Mouse (Mus musculus) kidney, adult 18-20 months (tissue): ENCODE measurements around the gene Fbxl17.

Experiments
- DNase-seq: peaks from one replicate; pipeline ENCODE4 v3.0.0; 2021

The Fbxl17 gene

DNA sequence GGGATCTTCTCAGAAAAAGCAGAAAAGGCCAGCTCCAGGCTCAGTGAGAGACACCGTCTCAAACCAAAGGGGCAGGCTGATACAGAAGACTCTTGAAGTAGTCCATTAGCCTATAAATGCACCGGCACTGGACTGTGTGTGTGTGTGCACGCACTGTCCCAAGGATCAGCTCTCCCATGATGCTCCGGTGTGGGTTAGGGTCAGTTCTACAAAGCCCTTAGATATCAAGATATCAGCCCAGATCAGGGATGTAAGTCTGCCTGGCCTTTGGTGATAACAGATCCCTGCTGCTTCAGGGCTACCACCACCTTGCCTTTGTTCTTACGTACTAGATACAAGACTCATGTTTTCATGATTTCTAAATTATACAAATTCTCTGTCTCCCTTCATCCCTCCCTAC lies 294.5 kb downstream of the Fbxl17 start:
- no peak for DNase-seq

DNA sequence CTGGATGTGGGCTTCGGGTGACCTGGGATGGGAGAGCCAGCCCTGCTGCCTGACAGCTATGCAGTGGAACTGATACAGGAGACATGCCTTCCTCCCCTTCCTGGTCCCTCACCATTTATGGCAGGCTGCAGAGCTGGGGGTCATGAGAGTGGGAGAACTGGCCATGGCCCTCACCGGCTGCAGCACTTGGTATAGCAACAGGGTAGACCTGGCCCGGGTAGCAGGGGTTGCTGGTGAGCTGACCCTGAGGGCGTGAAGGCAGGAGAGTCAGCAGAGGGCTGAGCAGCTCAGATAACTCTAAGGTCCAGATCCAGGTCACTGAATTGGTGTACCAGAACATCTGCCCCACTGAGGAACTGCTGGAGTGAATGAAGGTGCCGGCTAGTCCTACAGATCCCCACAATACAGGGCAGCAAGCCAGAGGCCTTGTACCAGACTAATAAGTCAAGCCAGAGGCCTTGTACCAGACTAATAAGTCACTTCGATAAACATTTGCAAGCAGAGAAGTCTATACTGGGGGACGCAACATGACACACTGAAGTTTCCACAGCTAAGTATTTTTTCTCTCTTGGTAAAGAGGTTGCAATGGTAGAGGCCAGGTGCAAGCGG lies 296.1 kb downstream of the Fbxl17 start:
- DNase-seq, result no peak

DNA sequence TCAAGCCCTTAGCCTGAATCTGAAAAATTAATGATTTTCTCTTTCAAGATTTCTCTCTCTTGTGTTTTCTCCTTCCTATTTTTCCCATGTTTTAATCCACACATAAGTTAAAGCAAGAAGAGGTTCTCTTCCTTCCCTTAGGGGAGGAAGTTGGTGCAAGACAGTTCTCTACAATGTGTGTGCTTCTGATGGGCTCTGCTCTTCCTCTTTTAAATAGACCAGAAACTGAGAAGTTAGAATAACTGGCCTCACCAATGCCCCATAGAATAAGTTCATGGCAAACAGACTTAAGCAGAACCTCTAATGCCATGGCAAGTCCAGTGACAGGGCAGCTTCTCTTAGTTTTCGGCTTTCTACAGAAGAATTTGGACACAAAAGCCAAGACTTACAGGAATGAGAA lies 301.1 kb downstream of the Fbxl17 start:
- no peak for DNase-seq

DNA sequence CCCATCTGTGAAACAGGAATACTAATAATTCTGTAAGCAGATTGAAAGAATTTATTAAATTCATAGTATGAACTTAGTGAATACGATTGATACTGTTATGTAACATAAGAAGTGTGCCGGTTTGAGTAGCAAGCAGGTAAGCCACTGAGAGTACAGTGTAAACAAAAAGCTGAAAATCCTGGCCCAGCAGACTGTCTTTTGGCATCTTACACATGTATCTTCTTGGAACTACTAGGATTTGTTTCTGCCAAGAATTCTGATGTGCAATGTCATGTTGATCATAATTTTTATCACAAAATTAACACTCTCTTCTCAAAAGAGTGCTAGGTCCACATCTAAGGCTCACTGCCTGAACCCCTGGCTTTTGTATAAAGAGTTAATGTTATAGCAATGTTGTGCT lies 304.3 kb downstream of the Fbxl17 start:
- DNase-seq, result no peak

DNA sequence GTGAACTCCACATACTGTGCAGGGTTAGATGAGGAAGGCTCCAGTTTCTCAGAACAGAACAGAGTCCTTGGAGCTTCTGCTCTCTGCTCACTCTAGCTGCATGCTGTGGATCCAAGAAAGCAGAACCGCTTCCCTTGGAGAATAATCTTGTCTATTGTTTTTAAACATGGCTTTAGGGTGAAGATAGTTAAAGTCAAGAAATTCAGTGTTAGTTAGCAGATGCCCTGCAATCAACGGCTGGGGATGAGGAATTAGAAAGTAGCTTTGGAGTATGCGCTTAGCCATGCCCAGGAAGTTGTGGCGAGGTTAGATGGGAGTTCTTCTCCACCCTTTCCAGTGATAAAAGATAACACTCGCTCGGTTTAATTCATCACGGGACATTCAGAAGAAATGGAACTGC lies 306.6 kb downstream of the Fbxl17 start:
- DNase-seq, result no peak

DNA sequence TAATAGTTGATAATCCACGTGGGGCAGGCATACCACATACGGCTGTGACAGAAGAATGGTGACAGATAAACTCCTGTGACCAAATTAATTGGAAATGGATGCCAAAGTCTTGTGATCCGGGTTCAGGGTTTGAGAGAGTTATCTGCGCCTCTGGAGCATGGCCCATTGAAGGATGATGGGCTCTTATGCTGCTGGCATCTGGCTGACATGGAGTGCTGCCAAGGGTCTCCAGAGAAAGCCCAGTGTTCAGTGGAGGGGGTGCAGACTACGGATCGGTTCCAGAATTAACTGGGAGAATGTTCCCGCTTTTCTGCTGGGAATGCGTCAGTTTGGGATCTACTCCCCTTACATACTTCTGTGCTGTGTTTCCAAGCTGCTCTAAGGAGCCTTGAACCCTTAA lies 308.5 kb downstream of the Fbxl17 start:
- no peak for DNase-seq

DNA sequence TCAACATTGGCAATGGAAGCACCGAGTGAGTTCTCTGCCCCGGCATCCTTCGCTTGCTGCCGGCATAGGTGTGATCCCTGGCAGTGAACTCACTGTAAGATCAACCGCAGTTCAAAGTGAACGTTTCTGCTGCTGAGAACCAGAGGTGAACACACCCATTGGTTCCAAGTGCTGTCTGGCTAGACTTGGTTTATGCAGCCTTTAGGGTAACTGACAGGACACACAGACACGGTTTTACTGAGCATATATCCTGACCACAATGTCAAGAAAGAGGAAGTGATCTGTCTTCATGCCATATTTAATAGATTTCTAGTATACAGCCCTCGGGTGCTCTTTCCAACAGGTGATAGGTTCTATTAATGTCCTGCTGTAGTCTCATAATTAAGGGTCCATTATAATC lies 310.5 kb downstream of the Fbxl17 start:
- DNase-seq, result no peak

DNA sequence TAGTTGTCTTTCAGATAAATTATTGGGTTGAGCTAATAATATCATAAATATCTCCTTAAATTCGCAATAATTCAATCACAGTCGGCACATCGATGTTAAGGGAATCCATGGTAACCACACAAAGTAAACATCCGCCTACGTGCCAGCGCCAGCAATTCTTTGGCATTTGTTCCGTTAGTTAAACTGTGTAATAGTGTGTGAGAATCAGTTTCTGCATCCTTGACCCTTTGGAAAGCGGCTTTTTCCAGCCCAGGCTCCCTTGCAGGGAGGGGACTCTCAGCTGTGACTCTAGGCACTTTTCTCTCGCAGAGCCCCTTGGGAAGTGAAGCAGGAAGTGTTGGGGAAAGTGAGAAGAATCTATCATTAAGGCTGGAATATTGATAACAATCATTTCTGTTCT lies 314.3 kb downstream of the Fbxl17 start:
- no peak for DNase-seq

DNA sequence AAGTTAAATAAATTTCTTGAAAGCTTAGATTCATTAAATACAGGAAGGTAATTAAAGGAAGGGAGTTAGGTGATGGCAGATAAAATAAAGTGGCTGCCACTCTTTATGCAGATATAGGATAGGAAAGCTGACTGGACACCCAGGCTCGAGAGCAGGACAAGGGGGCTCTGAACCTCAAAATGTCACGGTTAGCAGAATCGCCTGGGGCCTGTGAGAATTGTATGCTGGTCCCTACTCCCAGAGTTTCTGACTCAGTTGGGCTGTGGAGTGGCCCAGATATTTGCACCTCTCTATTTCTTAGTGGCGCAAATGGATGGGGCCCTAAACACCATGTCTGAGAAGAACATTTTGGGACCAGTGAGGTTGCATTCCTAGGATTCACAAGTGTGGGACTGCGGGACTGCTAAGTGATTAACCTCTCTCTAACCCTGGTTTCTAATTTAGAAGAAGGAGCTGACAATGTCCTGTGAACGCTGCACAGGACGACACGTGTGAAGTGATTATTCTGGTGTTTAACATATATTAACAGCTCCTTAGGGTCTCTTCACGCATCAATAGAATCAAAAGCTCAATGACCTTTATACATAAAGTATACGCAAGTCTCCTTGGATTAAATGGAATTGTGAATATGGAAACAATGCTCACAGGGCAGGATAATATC lies 314.8 kb downstream of the Fbxl17 start:
- no peak for DNase-seq

DNA sequence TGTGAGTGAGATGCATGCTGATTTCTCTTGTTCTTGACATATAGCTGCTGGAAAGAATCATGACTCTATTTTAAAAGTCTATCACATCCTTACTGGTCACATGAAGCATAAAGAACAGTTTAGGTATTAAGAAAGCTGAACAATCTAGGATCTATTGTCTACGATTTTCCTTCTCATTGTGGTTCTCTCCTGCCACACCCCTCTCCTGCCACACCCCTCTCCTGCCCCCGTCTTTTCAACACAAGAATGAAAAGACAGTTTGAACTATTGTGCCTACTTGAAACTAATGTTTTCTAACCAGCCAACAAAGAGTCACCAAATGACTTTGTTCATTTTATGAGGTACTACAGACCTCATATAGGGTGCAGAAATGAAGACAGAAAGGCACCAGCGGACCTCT lies 316.4 kb downstream of the Fbxl17 start:
- no peak for DNase-seq

DNA sequence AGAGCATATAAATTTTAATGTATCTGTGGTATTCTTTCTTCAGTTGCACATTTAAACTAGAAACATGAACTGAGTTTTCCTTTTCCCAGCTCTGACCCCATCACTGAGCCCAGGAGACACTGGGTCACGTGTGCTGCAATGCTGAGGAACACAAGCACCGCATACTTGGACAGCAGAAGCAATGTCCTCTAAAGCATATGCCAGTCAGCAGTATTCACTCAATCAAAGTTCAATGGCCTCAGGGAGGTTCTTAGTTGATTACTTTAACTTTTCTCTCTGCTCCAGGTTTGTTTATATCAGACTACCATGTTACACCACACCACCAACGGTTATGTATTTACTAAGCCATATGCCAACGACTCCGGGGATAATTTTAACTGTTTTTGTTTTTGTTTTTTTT lies 318.2 kb downstream of the Fbxl17 start:
- DNase-seq, result no peak

DNA sequence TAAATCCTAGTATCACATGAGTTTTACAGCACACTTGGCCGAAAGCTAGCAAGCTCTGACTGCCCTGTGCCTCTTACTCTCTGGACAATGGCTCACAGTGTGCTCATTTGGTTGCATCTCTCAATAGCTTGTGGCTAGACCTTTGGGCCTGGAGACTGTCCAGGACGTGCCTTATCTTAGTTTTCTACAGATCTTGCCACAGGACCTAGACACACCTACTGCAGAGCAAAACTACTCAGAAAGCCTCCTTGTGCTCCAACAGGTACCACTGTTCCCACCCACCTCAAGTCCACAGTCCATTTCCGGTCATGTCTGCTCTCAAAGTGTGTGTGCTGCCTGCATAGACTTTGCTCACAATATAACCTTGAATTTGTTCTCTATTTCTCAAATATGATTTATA lies 319.8 kb downstream of the Fbxl17 start:
- no peak for DNase-seq

DNA sequence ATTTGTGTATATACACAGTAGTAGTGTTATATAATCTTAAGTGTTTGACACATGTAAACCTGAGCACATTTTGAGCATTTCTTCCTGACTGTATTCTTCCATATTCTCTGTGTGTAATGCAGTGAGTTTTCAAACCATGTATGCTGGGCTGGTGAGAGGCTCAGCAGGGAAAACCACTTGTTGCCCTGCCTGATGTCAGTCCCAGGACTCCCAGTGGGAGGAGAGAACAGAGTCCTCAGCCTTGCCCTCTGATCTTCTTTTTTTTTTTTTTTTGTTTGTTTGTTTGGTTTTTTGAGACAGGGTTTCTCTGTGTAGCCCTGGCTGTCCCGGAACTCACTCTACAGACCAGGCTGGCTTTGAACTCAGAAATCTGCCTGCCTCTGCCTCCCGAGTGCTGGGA lies 321.5 kb downstream of the Fbxl17 start:
- no peak for DNase-seq

DNA sequence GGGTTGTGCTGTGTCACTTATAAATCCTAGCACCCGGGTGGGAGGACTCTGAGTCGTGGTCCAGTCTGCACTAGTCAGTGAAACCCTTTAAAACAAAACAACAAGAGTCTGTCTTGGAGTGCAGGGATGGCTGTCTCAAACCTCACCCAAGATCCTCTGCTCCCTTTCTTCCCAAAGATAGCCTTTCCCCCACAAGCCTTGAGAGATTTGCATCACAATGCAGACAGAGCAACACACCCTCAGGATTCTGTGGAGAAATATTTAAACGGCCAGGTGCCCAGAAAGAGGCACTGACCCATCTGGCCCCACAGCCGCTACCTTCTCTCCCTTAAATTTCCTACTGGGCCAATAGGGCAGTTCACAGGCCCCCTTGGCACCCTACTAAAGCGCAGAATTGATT lies 323.4 kb downstream of the Fbxl17 start:
- DNase-seq, result no peak

DNA sequence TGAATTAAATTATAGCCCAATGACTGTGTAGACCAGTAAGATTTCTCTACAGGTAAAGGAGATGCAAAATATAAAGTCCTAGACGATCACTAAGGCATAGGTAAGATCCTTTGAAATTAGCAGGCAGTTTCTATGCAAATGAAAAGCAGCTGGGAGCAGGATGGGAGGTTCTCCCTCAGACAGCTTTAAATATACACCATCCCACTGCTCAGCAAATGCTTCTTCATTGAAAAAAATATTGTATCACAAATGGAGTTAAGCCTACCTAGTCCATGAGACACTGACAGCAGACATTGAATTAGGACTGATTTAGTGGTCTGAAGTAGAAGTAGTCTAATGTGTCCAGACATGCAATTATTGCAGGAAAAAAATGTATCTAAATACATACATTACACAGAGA lies 327.1 kb downstream of the Fbxl17 start:
- no peak for DNase-seq

DNA sequence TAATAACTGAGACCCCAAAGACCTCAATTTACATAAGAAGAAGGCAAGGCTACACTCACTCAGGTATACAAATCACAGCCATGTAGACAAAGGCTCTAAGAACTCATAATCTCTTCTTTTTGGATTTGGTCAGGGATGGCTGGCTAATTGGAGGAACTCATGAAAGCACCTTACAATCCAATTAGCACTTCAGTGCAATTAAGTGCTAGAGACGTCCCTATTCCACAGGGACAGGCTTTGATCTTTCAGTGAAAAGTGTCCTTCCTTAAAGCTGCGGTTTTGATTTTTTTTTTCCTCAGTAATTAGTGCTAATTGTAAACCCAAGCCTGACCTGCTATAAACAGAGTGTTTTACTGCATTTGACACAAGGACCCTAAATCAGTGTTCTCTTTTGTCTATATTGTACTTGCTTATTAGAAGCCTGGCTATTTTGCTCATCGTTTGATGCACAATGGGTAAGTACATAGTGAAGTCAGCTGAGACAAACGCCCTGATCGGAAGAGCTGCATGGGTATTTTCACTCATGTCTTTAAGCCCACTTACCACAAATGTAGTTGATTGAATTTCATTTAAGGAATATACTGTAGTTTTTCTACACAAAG lies 327.8 kb downstream of the Fbxl17 start:
- no peak for DNase-seq

DNA sequence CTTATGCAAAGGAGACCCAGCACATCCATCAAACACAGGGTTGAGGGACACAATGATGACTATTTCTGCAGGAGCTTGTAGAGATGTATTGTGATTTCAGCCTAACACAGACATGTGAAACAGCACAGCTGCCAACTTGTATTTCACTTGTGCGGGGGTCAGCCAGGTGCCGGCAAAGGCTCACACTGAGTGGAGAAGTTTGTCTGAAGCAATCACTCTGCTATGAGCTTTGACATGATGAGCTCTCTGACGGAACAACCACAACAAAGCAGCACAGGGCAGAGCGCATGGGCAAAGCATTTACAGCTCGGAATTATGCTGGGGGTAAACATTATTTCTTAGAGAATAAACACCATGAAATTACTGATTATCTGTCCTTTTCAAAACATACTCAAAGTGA lies 328.6 kb downstream of the Fbxl17 start:
- no peak for DNase-seq

DNA sequence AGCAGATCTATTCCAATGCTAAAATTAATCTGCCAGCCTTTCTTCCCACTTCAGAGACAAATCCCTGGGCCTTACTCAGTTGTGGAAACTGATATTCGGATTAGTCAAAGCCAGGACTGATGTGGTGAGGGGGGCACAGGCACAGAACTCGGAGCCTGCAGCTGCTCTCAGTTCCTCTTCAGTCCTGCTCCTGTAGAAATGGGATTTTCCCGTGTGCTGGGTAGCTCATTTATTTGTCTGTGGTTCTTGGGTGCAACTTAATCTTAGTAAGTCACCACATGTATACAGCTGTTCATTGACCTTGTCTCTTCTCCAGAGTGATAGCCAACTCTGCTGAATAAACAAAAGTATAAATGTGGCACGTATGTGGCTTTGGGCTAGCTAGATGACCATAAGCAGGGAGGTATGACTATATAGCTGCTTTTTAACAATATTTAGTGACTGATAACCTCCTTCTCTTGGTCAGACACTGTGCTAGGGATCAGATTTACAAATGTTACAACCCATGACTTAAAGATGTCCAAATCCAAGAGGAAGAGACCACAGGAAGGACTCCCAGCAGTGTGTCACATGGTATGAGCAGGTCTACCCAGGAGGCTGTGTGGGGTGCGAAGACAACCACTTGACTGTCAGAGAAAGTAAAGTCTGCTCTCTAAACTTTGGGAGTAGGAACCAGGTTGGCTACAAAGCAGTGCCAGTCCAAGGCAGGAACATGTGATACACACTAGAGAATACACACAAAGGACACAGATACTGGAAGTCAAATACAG lies 331.6 kb downstream of the Fbxl17 start:
- DNase-seq, result no peak

DNA sequence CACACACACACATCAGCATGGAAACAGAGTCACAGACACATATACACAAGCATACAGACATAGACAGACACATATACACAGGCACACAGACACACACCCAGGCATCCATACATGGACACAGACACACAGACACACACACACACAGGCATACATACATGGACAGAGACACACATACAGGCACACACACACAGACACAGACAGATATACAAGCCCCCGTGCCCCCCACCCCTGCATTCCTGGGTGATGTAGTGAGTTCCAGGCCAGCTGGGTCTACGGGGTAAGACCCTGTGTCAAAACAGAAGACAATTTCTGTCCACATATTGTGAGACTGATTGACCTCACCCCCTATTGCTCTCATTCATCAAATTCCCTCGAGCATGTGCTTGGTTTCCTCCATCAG lies 332.6 kb downstream of the Fbxl17 start:
- DNase-seq, result no peak

DNA sequence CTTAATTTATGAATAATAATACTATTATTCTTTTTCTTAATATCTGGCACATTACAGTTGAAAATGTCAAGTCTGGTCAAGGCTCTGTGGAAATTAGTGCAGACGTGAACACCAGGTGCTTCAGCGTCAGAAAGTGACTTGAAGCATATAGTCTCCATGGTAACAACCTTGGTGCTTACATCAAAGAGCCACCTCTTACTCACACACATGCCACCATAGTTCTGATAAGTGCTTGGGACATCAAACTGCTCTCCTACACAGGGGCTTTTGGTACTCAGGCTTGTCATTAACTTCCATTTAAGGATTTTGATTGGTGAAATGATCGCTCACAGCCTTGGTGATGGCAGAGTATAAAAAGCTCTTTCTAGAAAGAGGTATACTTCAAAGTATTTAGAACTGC lies 333.1 kb downstream of the Fbxl17 start:
- no peak for DNase-seq

DNA sequence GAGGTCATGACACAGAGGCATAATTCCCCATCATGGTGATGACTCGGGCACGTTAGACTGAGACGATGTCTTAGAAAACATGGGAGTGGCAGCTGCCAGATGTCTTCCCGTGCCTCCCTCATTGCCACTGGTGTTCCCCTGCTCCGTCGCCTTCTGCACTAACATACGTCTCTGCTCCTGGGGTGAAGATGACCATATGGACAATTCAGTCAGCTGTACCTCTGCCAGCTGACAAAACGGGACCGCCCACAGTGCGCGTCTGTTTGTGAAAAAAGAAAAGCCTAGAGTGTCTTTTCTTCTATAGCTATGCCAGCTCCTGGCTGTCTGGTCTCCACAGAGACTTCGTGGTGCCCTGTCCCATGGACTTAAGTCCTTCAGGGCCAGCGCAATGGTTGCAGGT lies 334.0 kb downstream of the Fbxl17 start:
- no peak for DNase-seq

DNA sequence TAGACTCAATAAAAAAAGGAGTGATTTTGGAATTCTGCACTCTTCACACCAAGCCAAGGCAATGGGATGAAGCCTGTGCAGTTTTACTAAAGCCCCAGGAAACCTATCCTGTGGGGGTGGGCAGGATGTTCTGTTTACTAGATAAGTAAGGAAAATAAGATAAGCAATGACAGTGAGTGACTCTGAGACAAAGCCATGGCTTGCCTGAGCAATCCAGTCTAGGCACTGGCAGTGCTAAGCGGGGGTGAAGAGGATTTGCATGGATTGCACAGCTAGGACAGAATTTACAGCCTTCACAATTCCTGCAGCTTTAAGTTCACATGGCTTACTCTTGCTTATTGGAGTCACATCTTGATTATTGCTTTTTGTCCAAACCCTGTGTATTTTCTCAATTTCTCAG lies 335.5 kb downstream of the Fbxl17 start:
- no peak for DNase-seq

DNA sequence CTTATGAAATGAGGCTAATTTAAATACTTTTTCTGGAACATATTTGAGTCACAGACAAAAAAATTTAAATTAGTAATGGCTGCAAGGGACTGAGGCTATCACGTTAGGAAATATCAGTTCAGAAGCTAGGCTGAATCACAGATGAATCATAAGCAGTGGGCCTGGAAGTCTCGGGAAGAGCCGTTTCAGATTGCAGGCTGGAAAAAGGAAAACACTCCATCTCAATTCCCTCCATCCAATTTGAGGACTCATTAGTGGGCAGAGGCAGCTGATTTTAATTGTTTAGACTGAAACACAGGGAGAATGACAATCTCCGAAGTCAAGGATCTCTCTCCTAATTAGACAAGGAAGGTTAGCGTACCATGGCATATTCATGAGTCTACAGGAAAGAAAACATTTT lies 337.9 kb downstream of the Fbxl17 start:
- no peak for DNase-seq

DNA sequence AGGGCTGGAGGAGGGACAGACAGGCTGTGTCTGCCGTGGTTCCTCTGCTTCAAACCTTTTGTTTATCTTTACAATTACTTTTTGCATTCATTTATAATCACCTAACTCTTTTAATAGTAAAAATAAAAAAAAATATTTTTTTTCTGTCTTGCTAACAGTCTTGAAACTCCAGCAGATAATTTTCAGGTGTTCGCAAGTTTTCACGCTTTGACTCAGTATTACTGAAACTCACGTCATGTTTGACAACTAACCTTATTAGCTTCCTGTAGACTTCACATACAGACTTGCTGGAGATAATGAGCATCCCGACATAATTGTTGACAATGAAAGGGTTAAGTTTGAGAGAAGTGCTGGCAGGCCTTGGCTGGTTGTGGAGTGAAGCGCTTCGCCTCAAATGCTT lies 340.6 kb downstream of the Fbxl17 start:
- DNase-seq, result no peak
